Mouse (Mus musculus) lung, embryonic 15.5 days (tissue): ENCODE results near the gene Rasl10a. TPM values are rescaled to one million over a fixed set of nuclear protein-coding genes. Genes with fewer than 3 reads are reported as not detected.

Experiments
- ATAC-seq: fragments of 200-750 bp; cut with Nextera tagmentation; 2 replicates; pipeline ENCODE4 v1.8.0; 2017; ENCODE audit warnings: moderate number of reproducible peaks, borderline replicate concordance; ENCODE audit not compliant: low FRiP score, low TSS enrichment; ENCODE audit errors: extremely low read depth
- H3K27ac ChIP-seq: fragments of 300-500 bp; sonication (generic); 2 replicates; pipeline ENCODE4 v1.5.1; 2015; ENCODE audit warnings: moderate library complexity, mild to moderate bottlenecking, inconsistent platforms
- H3K27me3 ChIP-seq: fragments of 300-500 bp; sonication (generic); 2 replicates; pipeline ENCODE4 v1.6.1; 2015; ENCODE audit warnings: inconsistent platforms
- H3K36me3 ChIP-seq: fragments of 300-500 bp; sonication (generic); 2 replicates; pipeline ENCODE4 v1.6.1; 2015; ENCODE audit warnings: inconsistent platforms
- H3K4me1 ChIP-seq: fragments of 300-500 bp; sonication (generic); 2 replicates; pipeline ENCODE4 v1.6.1; 2015; ENCODE audit warnings: inconsistent platforms
- H3K4me2 ChIP-seq: fragments of 300-500 bp; sonication (generic); 2 replicates; pipeline ENCODE4 v1.6.1; 2015; ENCODE audit warnings: inconsistent platforms, mild to moderate bottlenecking, moderate library complexity
- H3K4me3 ChIP-seq: fragments of 300-500 bp; sonication (generic); 2 replicates; pipeline ENCODE4 v1.5.1; 2015; ENCODE audit warnings: mild to moderate bottlenecking, inconsistent platforms
- H3K9ac ChIP-seq: fragments of 300-500 bp; sonication (generic); 2 replicates; pipeline ENCODE4 v1.6.1; 2015; ENCODE audit warnings: inconsistent platforms
- H3K9me3 ChIP-seq: fragments of 300-500 bp; sonication (generic); 2 replicates; pipeline ENCODE4 v1.6.1; 2016; ENCODE audit warnings: inconsistent platforms
- WGBS: fragments of 180-500 bp; shearing (Covaris S2); methylation state at CpG from one replicate; pipeline ENCODE4 v1.1.7; 2015; 5-methylcytosine and 5-hydroxymethylcytosine counted together
- polyA plus RNA-seq: library from polyadenylated mRNA; unstranded; fragments of >200 nt; fragmentation: Nextera tagmentation; extraction: Ambion mirVana; gene quantifications from 2 replicates; pipeline ENCODE4 v1.2.1, GENCODE M21; 2015

The Rasl10a gene
- polyA plus RNA-seq, 1 experiment from 2014 or later = 0.57 TPM

- H3K4me3 ChIP-seq = no peak overlapping the region
- no peak for ATAC-seq
- no peak overlapping the region for H3K27ac ChIP-seq
- H3K36me3 ChIP-seq = peaks cover 64% of the 10 kb centered on the region
- no peak overlapping the region for H3K4me2 ChIP-seq
- H3K9me3 ChIP-seq = no peaks in the 10 kb centered on the region
- no peaks in the 10 kb centered on the region for H3K27me3 ChIP-seq
- no peaks in the 10 kb centered on the region for H3K4me1 ChIP-seq
- no peak overlapping the region for H3K9ac ChIP-seq
- 79% methylated on average over 3 of the region's 3 CpGs for WGBS
These were observed 24.8 kb upstream of the Rasl10a start for GRCm38 (mm10) chr11:5033136-5033535.

- no peak overlapping the region for H3K4me3 ChIP-seq
- no peak overlapping the region for H3K9ac ChIP-seq
- no peak for ATAC-seq
- H3K27ac ChIP-seq = no peak overlapping the region
- WGBS = 91% methylated on average over 4 of the region's 4 CpGs
- H3K36me3 ChIP-seq = peaks cover 60% of the 10 kb centered on the region
- no peaks in the 10 kb centered on the region for H3K9me3 ChIP-seq
- H3K4me1 ChIP-seq = no peaks in the 10 kb centered on the region
- no peaks in the 10 kb centered on the region for H3K27me3 ChIP-seq
- H3K4me2 ChIP-seq = no peak overlapping the region
These were observed 22.5 kb upstream of the Rasl10a start for GRCm38 (mm10) chr11:5035421-5035820.

GRCm38 (mm10) chr11:5037146-5037854, 20.6 kb upstream of the Rasl10a start:
- H3K27me3 ChIP-seq = no peaks in the 10 kb centered on the region
- 72% methylated on average over 8 of the region's 8 CpGs for WGBS
- H3K4me3 ChIP-seq = no peak overlapping the region
- H3K4me1 ChIP-seq = no peaks in the 10 kb centered on the region
- no peak overlapping the region for H3K27ac ChIP-seq
- H3K4me2 ChIP-seq = no peak overlapping the region
- no peak for ATAC-seq
- peaks cover 49% of the 10 kb centered on the region for H3K36me3 ChIP-seq
- no peak overlapping the region for H3K9ac ChIP-seq
- no peaks in the 10 kb centered on the region for H3K9me3 ChIP-seq

GRCm38 (mm10) chr11:5040585-5040984, 17.3 kb upstream of the Rasl10a start:
- no peak overlapping the region for H3K4me2 ChIP-seq
- no peak; the same call in 1 of the 2 replicates for ATAC-seq
- H3K4me1 ChIP-seq = no peaks in the 10 kb centered on the region
- no peak overlapping the region for H3K9ac ChIP-seq
- no peak overlapping the region for H3K4me3 ChIP-seq
- H3K36me3 ChIP-seq = peaks cover 20% of the 10 kb centered on the region; the same call in 1 of the 2 replicates
- no peaks in the 10 kb centered on the region for H3K27me3 ChIP-seq
- 82% methylated on average over 5 of the region's 5 CpGs for WGBS
- no peaks in the 10 kb centered on the region for H3K9me3 ChIP-seq
- H3K27ac ChIP-seq = no peak overlapping the region

- Histone ChIP-seq H3K4me2 (no peak overlapping the region), H3K27ac (no peak overlapping the region), H3K4me1 (no peaks in the 10 kb centered on the region), H3K36me3 (peaks cover 16% of the 10 kb centered on the region; the same call in 1 of the 2 replicates), H3K27me3 (no peaks in the 10 kb centered on the region), H3K9me3 (no peaks in the 10 kb centered on the region), H3K4me3 (no peak overlapping the region), H3K9ac (no peak overlapping the region)
- whole genome bisulfite sequencing = 54% methylated on average over 18 of the region's 18 CpGs
- no peak for ATAC-seq
These were observed 16.7 kb upstream of the Rasl10a start for GRCm38 (mm10) chr11:5041144-5041780.

- WGBS = 82% methylated on average over 8 of the region's 8 CpGs
- no peak overlapping the region for H3K4me3 ChIP-seq
- no peaks in the 10 kb centered on the region for H3K9me3 ChIP-seq
- no peak overlapping the region for H3K27ac ChIP-seq
- ATAC-seq = no peak
- H3K36me3 ChIP-seq = peaks cover 7% of the 10 kb centered on the region; the same call in 1 of the 2 replicates
- no peaks in the 10 kb centered on the region for H3K4me1 ChIP-seq
- no peak overlapping the region for H3K9ac ChIP-seq
- no peaks in the 10 kb centered on the region for H3K27me3 ChIP-seq
- no peak overlapping the region for H3K4me2 ChIP-seq
These were observed 15.1 kb upstream of the Rasl10a start for GRCm38 (mm10) chr11:5042645-5043381.

- H3K9ac ChIP-seq = no peak overlapping the region
- no peak overlapping the region for H3K27ac ChIP-seq
- H3K4me1 ChIP-seq = no peaks in the 10 kb centered on the region
- no peaks in the 10 kb centered on the region for H3K36me3 ChIP-seq
- 46% methylated on average over 12 of the region's 12 CpGs for WGBS
- no peak overlapping the region for H3K4me2 ChIP-seq
- H3K27me3 ChIP-seq = no peaks in the 10 kb centered on the region
- H3K9me3 ChIP-seq = no peaks in the 10 kb centered on the region
- no peak overlapping the region for H3K4me3 ChIP-seq
- ATAC-seq = no peak
These were observed 11.5 kb upstream of the Rasl10a start for GRCm38 (mm10) chr11:5046321-5046926.

GRCm38 (mm10) chr11:5051629-5052028, 6.3 kb upstream of the Rasl10a start:
- Histone ChIP-seq H3K9me3 (no peaks in the 10 kb centered on the region), H3K27ac (no peak overlapping the region), H3K27me3 (peaks cover 19% of the 10 kb centered on the region), H3K4me3 (no peak overlapping the region), H3K4me1 (no peaks in the 10 kb centered on the region), H3K36me3 (no peaks in the 10 kb centered on the region), H3K9ac (no peak overlapping the region), H3K4me2 (no peak overlapping the region)
- no peak for ATAC-seq
- WGBS = 73% methylated on average over 10 of the region's 10 CpGs

GRCm38 (mm10) chr11:5052200-5052854, 5.6 kb upstream of the Rasl10a start:
- Histone ChIP-seq H3K4me1 (no peaks in the 10 kb centered on the region), H3K4me3 (no peak overlapping the region), H3K27me3 (peaks cover 26% of the 10 kb centered on the region), H3K9me3 (no peaks in the 10 kb centered on the region), H3K36me3 (no peaks in the 10 kb centered on the region), H3K9ac (no peak overlapping the region), H3K4me2 (no peak overlapping the region), H3K27ac (no peak overlapping the region)
- no peak for ATAC-seq
- whole genome bisulfite sequencing = 62% methylated on average over 10 of the region's 10 CpGs

GRCm38 (mm10) chr11:5054151-5054550, 3.8 kb upstream of the Rasl10a start:
- H3K4me2 ChIP-seq = no peak overlapping the region
- H3K27me3 ChIP-seq = peaks cover 44% of the 10 kb centered on the region
- ATAC-seq = no peak
- H3K4me3 ChIP-seq = no peak overlapping the region
- no peaks in the 10 kb centered on the region for H3K9me3 ChIP-seq
- no peak overlapping the region for H3K9ac ChIP-seq
- no peaks in the 10 kb centered on the region for H3K36me3 ChIP-seq
- H3K27ac ChIP-seq = no peak overlapping the region
- peaks cover 12% of the 10 kb centered on the region for H3K4me1 ChIP-seq
- 83% methylated on average over 14 of the region's 14 CpGs for WGBS

GRCm38 (mm10) chr11:5054874-5055273, 3.1 kb upstream of the Rasl10a start:
- Histone ChIP-seq H3K9ac (no peak overlapping the region), H3K4me3 (no peak overlapping the region), H3K27ac (no peak overlapping the region), H3K9me3 (no peaks in the 10 kb centered on the region), H3K4me1 (peaks cover 19% of the 10 kb centered on the region), H3K4me2 (no peak overlapping the region), H3K36me3 (no peaks in the 10 kb centered on the region), H3K27me3 (peaks cover 51% of the 10 kb centered on the region)
- WGBS = 45% methylated on average over 6 of the region's 6 CpGs
- ATAC-seq = no peak
